Mouse (Mus musculus) adrenal gland, adult 2 months (tissue): ENCODE data around the gene Adam12. TPM values are rescaled to one million over a fixed set of nuclear protein-coding genes. Genes with fewer than 3 reads are reported as not detected.

Source experiments
- DNase-seq: peaks from one replicate; pipeline ENCODE4 v3.0.0; 2021
- polyA plus RNA-seq: library from polyadenylated mRNA; depleted of rRNA; stranded (reverse); fragments of >200 nt; gene quantifications from 2 replicates; pipeline ENCODE4 v1.2.3, GENCODE M21; 2012
- total RNA-seq, 2 experiments: library from RNA; stranded (reverse); gene quantifications; 2 replicates each; pipeline ENCODE4 v1.2.3; 2021

Adam12 gene
- total and polyA plus RNA-seq, 3 experiments, result 2.3 to 21.7 (median 6.2) TPM

DNA sequence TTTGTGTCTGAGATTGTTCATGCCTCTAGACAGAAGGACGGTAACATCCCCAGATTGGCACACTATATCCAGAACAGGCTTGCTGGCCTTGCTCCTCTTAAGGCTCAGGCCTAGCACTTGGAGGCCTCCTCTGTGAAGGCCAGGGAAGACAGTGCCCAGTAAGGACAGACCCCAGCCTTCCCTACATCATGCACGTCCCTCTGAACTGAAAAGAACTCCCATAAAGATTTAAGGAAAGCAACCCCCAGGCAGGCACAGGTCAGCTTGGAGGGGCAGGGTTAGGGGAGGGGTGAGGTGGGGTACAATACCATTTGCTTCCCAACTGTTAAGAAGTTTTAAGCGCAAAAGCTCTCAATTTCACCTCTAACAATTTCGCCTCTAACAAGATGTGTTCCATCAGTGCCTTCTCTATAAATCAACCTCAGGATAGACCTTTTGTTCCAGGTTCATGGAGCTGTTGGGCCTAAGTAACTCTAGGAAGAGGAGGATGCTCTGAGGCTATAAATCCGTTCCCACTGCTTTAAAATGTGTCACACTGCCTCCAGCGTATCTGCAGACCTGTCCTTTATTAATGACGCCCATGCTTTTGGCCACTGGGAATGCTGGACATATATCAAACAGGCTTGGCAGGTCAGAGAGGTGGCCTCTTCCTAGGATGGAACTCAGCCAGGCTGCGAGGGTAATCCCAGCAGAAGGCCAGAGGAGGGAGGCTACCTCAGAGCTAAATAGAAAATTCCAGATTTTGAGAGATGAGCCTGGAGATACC, 150.5 kb downstream of the Adam12 start:
- peak; percentile 30 for DNase-seq

DNA sequence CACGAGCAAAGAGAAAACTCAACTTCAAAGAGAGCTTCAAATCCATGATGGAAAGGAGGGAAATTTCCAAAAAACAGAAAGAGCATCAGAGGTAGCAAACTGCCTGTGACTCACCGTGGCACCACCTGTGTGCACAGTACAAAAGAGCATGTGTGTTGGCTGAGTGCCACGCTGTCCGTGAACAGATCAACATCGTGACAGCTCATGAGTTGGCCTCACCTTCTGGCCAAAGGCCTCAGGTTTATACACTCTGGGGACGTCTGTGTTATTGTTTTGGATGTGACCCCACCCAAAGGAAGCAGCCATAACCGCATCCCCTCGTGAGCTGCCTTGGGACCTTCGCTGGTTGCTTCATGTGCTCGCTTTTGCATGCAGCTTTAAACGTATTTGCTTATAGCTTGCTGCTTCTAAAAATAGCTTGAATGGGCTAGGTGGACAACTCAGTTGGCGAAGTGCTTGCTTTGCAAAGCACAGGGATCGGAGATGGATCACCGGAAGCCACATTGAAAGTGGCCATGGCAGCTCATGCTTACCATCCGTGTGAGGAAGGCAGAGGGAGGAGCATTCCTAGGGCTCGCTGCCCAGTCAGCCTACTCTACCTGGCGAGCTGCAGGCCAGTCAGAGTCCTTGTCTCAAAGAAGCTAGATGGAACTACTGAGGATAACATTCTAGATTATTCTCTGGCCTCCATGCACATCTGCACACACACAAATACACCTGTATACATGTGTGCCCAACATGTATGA, 151.8 kb downstream of the Adam12 start:
- DNase-seq, result no peak

DNA sequence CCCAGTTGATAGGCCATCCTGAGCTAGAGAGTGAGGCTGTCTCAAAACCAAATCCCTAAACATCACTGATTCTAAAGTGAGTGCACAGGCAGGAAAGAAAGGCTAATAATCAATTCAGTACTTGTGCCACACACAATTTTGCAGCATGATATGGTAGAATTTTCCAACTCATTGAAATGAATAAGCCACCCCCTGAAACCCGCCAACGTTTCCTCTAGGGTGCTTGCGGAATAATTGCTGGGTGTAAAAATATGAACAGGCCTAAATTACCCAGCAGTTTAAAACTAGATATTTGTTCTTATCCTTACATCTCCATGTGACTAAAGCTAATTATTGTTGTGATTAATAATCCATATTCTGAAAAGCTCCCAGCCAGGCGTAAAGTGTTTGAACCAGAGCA, 154.3 kb downstream of the Adam12 start:
- no peak for DNase-seq

DNA sequence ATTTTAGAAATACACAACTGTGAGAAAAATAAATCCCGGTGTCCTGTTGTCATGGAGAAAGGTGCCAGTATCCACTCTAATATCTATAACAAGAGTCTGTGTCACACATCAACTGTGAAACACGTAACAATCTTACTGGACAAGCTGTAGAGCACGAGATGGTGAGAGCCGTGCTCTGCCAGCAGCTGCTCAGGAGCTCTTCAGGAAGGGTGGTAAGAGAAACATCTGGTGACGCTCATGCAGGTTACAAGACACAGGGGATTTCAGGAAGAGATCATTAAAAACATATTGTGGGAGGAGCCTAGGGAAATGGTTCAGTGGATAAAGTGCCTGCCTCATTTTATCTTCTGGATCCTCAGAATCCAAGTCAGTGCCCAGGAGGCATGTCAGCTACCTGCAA, 158.9 kb downstream of the Adam12 start:
- no peak for DNase-seq

DNA sequence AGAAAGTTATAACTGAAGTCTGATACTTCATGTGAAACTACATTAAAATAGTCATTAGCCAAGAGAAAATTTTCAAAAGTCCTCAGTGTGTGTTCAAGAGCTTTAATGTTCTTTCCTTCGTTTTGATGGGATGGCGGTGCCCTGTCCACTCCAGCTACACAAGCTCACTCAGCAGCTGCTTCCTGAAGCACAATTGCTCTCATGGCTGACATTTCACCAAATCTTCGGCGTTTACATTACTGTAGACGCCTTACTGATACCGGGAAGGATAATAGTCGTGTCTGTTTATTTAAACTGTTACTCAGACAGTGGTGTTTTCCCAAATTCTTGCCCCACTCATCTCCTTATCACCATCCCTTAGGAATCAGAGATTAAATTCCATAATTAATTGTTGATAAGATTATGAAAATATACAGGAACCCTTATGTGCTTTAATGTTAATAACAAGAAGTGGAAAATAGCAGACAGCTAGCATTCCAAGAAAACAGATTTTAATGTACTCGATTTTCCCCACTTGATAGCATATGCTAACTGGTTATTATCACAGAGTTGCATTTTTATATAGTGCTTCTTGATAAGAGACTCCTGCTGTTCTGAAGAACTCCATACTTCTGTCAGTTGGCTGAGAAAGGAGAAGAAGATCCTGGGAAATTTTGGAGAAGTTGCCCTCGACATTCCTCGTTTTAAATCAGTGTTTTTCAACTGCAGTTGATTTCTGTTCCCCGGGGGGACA, 160.6 kb downstream of the Adam12 start:
- DNase-seq, result no peak

DNA sequence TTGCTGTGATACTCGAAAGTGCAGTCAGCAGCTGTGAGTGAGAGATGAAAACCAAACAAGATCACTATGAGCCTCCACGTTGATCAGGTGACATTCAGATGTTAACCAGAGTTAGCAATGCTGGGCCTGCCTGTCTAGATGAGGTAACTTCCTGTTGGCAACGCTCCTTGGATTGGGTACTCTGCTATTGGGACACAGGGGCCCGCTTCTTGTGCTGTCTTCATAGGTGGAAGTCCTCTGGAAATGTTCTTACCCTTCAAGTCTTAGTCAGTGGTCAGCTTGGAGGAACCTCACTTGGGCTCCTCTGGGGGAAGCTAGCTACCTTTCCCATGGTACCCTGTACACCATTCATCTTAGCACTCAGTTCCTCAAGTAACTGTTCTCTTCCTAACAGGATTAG, 169.3 kb downstream of the Adam12 start:
- no peak for DNase-seq

DNA sequence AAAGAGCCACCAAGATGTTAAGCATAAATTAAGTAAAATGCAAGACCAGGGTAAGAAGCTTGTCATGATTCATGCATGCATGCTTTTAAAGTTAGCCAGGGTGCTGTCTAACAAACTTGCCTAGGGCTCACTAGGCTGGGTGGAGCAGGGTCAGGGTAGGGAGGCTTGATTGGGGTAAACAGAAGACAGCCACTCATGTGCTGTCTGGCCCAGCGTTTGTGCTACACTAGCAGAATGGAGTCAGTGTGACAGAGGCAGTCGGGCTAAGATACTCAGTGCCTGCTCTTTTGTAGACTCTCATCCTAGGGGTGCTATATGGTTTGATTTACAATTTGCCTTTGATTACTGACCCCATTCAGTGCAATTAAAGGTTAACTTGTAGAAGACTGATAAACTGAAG, 179.5 kb downstream of the Adam12 start:
- no peak for DNase-seq

DNA sequence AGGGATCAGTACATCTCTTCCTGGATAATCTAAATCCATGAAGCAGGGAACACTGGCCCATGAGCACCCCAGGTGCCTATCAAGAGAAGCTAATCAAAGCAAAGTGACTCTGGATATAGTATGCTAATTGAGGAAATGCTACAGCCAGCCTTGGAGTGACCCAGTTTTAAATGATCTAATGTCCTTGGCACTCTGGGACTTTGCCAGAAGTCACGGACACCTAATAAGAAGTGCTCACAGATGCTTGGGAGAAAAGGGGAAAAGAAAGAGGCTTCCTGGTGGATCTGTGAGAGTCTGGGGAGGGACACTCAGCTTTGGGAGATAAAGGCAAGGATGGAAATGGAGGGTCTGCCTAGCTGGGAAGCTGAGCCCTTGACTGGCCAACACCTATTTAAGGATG, 181.6 kb downstream of the Adam12 start:
- DNase-seq, result peak; percentile 11

DNA sequence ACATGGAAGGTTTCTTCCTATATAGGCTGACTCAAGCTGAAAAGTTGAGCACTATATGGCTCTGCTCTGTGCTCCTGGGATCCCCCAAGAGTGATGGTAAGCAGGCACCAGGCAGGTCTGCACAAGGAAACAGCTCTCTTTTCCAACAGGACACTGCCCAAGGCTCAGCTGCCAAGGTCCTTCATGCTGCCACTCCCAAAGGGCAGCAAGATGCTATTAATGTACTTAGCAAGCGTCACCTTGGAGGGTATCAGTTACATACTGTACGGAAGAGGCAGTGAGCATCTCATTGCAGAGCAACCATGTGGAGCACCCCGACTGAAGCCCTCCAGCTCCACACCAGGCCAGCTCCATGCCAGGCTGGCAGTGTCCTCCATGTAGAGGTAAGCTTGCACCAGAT, 185.6 kb downstream of the Adam12 start:
- no peak for DNase-seq

DNA sequence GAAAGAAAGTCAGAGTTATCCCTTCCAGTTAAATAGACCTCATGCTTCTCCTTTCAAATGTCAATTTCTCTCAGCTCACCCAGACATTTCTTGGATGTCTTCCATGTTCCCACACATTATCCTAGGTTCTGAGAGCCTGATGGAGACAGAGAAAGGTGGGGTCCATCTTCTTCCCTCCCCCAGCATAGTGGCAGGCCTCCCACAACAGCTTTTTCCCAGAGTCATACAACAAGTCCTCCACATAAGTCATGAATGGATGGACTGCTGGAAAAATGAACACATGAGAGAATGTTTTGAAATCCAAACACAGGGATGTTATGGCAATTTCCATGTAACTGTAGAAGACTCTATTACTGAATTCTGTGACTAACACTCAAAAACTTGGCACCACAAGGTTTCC, 188.4 kb downstream of the Adam12 start:
- DNase-seq, result no peak

DNA sequence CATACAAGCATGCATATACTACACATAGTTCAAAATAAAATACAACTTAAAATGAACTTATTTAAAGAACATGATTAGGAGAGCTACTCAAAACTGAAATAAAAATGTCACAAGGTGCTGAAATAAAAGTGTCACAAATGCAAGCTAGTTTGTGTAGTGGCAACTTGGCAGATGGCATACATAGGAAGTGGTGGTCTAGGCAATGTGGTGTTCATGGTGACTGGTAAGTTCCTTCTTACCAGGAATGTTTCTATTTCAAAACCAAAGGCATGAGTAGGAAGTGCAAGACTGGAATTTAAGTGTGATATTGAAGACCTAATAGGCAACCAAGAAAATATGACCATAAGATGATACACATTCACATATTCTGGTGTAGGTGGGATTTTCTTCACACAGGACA, 189.3 kb downstream of the Adam12 start:
- no peak for DNase-seq

DNA sequence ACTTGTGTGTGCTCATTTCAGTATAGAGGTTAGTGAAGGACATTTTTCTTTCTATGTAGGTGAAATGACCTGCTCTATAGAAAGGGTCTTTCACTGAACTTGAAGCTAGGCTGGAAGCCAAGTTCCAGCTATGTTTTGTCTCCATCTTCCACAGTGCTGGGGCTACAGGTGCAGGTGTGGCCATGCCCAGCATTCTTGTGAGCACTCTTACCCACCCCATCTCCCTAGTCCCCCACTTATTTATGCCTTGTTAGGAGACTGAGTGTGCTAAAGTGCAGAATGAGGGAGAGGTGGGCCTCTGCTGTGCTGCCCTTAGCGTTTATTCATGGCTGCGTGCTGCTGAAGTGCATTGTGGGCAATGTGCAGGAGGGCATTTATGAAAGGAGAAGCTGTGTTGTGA, 198.0 kb downstream of the Adam12 start:
- DNase-seq, result no peak

DNA sequence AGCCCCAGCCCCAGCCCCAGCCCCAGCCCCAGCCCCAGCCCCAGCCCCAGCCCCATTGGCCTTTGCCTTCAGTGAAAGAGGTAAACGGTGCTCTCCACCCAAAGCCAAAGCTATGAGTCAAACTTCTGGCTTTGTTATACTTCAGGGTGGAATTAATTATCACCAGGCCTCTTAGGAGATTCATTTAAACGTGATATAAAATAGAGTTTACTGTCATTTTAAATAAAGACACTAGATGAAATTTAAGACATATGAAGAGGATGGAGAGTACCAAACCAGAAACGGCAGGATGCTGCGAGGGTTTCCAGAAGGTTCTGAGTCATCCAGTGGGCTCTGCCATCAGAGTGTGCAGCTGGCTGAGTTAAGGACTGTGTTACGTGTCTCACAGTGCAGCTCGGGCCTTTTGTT, 199.0 kb downstream of the Adam12 start:
- DNase-seq, result no peak

DNA sequence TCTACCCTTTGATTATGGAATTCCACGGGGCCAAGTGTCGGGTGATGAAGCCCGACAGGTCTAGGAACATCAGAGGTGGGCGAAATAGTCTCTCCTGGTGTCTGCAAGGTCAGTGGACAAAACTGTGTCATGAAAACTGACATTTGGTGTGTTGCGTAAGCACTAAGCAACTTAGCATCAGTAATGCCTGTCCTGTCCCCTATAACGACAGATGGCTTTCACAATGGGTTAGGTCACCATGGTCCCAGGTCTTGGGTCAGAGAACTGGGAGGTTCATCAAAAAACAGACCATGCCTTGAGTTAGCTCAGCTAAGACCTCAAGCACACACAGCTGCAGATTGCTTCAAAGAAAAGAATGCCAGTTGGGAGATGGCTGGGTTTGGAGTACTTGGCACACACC, 200.2 kb downstream of the Adam12 start:
- DNase-seq, result no peak

DNA sequence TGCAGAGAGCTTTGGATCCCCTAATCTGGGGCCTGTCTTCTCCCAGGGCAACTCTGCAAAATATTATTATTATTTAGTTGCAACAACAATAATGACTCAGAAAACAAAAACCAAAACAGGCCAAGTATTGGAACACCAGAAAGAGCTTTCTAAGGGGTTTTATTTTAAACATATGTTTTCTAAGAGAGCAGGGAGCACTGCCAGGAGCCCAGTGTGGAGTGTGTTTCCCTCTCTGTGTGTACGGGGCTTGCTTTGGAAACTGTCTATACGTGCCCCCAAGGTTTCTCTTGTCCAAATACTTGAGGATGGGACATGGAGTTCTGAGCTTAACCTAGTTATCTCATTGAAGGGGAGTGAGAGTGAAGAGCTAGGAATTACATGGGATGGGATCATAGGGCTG, 200.7 kb downstream of the Adam12 start:
- no peak for DNase-seq

DNA sequence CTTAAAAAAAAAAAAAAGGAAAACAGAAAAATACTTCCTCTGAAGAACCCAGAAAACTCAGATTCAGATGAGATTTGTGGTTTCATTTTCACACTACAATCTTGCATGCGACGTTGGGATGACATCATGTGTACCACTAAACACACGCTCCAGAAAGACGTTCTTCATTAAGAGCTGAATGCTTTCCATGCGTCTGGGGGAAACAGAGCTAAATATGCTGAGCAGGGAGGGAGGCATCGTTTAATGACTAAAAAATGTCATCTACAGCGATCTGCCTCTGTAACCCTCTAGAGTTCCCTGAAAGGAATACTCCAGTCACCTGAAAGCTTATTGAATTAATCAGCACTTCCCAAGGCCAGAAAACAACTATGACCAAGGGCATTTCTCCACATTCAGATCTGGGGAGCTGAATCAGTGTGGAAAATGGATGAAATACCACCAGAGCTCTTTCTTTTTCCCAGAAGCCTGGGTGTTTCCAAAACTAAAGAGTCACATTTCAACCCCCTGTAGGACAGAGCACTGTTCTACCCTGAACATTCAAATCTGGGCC, 203.6 kb downstream of the Adam12 start:
- peak; percentile 41 for DNase-seq

DNA sequence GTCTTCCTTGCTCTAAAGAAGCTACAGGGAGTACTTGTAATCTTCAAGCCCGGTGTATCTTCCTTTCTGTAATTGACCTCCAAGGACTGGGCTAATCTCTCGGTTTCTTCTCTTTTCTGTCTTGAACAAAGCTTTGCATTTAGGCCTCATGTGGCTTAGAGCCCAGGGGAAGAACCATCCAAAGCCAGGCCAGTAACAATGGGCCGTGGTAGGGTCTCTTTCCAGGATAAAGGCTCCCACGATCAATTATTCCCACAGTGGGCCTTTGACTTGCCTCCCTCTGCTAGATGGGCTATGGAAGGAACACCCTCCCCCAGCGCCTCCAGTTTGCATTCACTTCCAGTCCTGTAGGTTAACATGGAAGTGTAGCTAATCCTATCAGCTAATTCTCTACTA, 204.9 kb downstream of the Adam12 start:
- no peak for DNase-seq

DNA sequence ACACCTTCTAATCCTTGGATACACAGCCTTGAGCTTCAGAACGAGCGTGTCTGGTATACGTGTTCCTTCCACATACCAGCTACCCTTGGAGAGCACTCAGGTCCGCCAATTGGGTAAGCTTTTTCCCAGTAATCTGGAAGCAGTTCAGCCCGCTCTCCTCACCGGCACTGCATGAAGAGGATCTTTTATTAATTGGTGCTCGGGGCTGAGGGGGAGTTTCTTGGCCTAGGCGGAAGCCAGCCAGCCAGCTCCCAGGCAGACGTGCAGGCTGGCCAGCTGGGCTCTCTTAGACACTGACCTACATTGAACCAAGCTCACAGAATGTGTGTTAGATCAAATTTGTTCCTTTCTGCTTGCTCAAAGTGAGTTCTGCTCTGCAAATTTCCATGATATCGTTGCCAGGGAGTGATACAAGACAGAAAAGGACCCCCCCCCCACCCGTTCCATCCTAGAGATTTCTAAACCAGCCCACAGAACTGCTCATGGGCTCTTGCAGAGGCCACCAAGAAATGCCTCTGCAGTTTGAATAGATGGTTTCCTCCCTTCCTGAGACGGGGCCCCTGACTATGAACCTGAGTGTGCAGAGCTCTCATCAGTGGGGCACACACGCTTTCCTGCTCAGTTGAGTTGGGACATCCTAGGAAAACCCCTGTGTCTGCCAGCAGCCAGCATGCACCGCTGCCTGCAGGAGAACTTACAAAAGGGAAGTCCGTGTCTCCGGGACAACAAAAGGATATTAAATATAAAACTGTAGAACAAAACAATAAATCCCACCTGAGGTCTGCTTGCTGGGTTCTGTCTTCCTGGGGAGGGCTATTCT, 205.5 kb downstream of the Adam12 start:
- peak; percentile 41 for DNase-seq

DNA sequence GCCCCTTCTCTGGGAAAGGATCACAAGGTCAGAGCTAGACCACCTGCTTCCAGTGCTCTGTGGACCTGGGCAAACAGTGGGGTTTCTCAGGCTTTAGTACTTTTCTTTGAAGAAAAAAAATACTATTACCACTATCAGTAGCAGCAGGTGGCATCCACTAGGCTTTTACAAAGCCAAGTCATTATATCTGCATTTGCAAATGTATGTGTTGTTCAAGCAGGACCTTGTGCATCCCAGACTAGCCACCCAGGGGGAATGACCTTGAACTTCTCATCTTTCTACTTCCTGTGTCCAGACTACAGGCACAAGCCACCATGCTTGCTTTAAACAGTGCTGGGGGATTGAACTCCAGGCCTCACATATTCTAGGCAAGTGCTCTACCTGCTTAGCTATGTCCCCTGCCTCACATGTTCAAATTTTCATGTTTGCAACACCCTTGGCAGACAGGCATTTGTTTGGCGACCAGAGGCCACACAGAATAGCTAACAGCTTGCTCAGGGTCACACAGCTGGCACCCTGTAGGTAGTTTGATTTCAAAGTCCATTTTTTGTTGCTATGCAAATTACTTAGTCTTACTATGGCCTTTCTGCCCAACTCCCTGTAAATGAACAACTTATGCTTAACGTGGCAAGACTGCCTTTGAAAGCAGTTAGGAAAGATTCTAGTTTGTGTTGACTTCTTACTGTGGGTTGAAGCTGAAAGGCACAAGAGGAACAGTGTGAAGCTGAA, 209.6 kb downstream of the Adam12 start:
- DNase-seq, result no peak

DNA sequence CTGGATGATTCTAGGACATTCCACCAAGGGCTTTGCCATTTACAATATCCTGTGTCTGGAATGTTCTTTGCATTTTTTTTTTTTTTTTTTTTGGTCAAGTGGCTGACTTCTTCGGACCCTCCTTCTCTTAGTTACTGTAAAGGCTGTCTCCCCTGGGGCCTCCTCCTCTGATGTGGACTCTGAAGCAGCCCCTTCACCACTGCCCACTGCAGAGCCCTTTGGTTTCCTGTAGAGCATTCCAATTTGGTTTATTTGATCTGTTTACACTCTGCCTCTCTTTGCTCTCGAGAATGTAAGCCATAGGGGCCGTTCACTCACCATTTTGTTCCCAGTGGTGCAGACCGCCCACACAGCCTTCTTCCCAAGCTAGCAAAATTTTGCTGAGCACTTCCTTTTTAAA, 216.7 kb downstream of the Adam12 start:
- DNase-seq, result no peak

DNA sequence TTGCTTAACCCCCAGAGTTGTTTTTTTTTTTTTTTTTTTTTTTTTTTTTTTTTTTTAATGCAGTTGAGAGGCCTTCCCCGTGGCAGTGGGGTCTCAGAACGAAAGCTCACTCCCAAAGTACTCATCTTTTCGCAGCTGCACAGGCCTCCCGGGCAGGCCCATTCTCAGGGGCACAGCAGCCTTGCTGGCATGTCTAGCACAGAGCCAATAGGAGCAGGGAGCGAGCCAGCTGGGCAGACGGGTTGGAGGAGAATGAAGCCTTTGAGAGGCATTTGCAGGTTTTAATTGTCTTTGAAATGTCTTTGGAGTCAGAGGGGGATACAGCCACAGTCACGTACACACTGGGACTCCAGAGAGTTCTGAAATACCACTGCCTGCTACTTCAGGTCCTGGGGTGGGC, 217.2 kb downstream of the Adam12 start:
- no peak for DNase-seq
